Mouse (Mus musculus) urinary bladder, postnatal 36 days (tissue): ENCODE measurements around the gene Sorcs1.

Experiments used
- DNase-seq, 2 experiments: peaks; one replicate each; pipeline ENCODE4 v3.0.0; 2022; ENCODE audit warnings: low spot score in 2 of 2, mixed read lengths in 1 of 2

Gene Sorcs1

GRCm38 (mm10) chr19:50677903-50678896 is at the start of gene Sorcs1:
Gene Sorcs1, minus strand, starts transcription at chr19:50678646.
- peak in 1 of 2 experiments; percentile 3 for DNase-seq

GRCm38 (mm10) chr19:50683277-50683676 is 4.8 kb upstream of the Sorcs1 start:
- DNase-seq, result no peak

- no peak for DNase-seq
Observed at GRCm38 (mm10) chr19:50678946-50679345, 500 bp upstream of the Sorcs1 start.

- no peak for DNase-seq
Observed at GRCm38 (mm10) chr19:50676578-50677524, 1.6 kb downstream of the Sorcs1 start.

- DNase-seq, result no peak
Observed at GRCm38 (mm10) chr19:50674921-50675320, 3.5 kb downstream of the Sorcs1 start.

- DNase-seq, result no peak
Observed at GRCm38 (mm10) chr19:50667516-50667915, 10.9 kb downstream of the Sorcs1 start.

GRCm38 (mm10) chr19:50664311-50664710 is 14.1 kb downstream of the Sorcs1 start:
- DNase-seq, result no peak

GRCm38 (mm10) chr19:50659144-50659543 is 19.3 kb downstream of the Sorcs1 start:
- no peak for DNase-seq

GRCm38 (mm10) chr19:50652750-50653149 is 25.7 kb downstream of the Sorcs1 start:
- DNase-seq, result no peak

- no peak for DNase-seq
Observed at GRCm38 (mm10) chr19:50643836-50644235, 34.6 kb downstream of the Sorcs1 start.

- DNase-seq, result no peak
Observed at GRCm38 (mm10) chr19:50642121-50642520, 36.3 kb downstream of the Sorcs1 start.

- no peak for DNase-seq
Observed at GRCm38 (mm10) chr19:50640251-50641032, 38.0 kb downstream of the Sorcs1 start.

- peak in 1 of 2 experiments; percentile 1 for DNase-seq
Observed at GRCm38 (mm10) chr19:50638176-50638575, 40.3 kb downstream of the Sorcs1 start.

- no peak for DNase-seq
Observed at GRCm38 (mm10) chr19:50614013-50614412, 64.4 kb downstream of the Sorcs1 start.

- no peak for DNase-seq
Observed at GRCm38 (mm10) chr19:50611619-50612018, 66.8 kb downstream of the Sorcs1 start.

- DNase-seq, result no peak
Observed at GRCm38 (mm10) chr19:50603882-50604281, 74.6 kb downstream of the Sorcs1 start.

GRCm38 (mm10) chr19:50603380-50603779 is 75.1 kb downstream of the Sorcs1 start:
- no peak for DNase-seq

- no peak for DNase-seq
Observed at GRCm38 (mm10) chr19:50597300-50597699, 81.1 kb downstream of the Sorcs1 start.

- DNase-seq, result no peak
Observed at GRCm38 (mm10) chr19:50586182-50586581, 92.3 kb downstream of the Sorcs1 start.

- no peak for DNase-seq
Observed at GRCm38 (mm10) chr19:50582952-50583351, 95.5 kb downstream of the Sorcs1 start.

- DNase-seq, result no peak
Observed at GRCm38 (mm10) chr19:50569669-50570195, 108.7 kb downstream of the Sorcs1 start.
